Mouse (Mus musculus) telencephalon, adult 2 months (tissue): ENCODE data around the gene Gm17455.

Experiments used
- DNase-seq: peaks from one replicate; pipeline ENCODE4 v3.0.0-alpha.2; 2011; ENCODE audit warnings: low read depth, low spot score

The Gm17455 gene

DNA sequence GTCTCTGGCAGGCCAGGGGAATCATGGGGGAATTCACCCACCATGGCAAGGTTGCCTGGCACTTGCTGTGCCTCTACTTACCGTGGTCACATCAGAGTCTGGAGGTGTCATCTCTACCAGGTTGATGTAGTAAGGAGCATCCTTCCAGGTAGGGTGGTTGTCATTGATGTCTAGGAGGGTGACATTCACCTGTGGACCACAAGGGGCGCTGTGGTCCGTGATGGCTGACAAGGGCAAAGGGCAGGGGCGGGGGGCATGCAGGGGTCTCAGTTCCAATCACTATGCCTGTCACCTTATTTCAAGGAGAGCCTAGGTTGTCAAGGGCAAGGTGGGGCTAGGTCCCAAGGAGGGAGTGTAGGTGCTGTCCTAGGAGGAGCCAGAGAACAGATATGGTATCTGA lies 20.1 kb downstream of the Gm17455 start:
- DNase-seq, result no peak

DNA sequence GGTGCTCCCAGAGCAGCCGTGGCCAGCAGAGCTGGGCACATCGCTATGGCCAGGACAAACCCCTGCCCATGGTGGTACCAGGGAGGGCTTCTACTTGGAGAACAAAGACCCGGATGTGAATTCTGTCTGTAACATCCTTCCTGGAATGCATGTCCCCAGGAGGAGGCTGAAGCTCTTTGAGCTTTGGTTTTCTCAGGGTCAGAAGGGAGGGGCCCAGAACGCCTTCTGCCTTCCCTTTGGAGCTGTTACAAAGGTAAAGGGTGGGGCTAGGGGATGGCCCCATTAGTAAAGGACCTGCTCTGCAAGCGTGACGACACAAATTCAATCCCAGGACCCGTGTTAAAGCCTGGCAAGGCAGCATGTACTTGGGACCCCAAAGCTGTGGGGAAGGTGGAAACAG lies 23.2 kb downstream of the Gm17455 start:
- DNase-seq, result no peak

DNA sequence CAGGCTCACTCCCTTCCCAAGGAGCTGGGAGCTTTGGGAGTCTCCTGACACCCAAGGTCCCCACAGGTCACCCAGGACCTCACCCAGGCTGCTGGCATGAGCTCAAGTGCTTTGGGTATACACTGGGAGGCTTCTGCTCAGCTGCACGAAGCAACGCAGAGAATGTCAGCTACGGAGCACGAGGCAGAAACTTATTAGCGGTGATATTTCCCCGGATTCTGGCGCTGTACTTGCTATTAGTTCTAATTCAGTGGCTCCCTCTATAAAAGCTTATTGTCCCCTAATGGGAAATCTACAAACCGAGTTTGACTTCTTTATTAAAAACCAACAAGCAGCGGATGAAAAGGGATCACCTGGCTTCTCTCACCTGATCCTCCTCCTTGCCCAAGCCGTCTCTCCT lies 30.5 kb downstream of the Gm17455 start:
- no peak for DNase-seq

DNA sequence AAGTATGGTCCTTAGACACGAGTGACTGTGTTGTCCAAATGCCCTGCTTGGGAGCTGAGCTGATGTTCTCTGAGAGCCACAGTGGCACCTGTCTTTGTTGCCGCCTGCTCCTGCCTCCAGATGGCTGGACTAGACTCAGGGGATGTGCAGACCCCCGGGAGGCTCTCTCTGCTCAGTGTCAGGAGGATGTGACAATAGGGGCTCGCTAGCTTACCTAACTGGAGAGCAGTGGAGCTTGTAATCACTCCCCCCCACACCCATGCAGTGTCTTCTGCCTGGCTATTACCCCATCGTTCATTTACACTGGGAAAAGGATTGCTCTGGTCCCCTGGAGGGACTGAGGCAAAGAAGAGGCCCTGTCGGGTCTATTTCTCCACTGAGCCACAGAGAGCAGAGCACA lies 31.1 kb downstream of the Gm17455 start:
- no peak for DNase-seq

DNA sequence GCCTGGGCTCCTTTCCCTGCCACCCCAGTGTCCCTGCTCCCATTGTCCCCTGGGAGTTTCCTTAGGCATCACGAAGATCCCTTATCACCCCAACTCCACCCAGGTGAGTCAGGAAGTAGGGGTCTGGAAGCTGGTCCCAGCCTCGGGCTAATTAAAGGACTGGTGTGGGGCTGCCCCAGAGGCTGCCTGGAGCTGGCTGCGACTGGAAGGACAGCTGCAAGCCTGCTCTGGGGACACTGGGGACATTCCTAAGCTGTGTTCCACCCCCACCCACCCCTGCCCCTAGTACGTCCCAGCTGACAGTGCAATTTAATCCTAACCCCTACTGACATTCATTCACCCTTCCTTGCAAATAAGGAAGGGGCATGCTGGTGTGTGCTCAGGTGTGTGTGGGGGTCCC lies 33.2 kb downstream of the Gm17455 start:
- no peak for DNase-seq

DNA sequence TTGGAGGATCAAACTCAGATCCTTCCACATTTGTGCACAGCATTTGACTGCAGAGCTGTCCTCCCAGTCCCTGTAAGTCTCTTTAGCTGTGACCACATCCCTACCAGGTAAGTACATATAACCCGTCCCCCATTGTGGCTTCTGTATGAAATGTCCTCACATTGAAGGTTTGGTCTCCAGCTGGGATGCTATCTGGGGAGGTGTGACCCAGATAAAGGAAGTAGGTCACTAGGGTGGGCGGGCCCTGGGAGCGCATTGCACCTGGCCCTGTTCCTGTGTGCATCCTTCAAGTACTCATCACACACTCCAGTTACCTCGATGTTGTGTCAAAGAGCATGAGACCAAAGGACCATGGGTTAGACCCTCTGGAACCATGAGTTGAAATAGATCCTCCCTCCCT lies 42.8 kb downstream of the Gm17455 start:
- DNase-seq, result no peak

DNA sequence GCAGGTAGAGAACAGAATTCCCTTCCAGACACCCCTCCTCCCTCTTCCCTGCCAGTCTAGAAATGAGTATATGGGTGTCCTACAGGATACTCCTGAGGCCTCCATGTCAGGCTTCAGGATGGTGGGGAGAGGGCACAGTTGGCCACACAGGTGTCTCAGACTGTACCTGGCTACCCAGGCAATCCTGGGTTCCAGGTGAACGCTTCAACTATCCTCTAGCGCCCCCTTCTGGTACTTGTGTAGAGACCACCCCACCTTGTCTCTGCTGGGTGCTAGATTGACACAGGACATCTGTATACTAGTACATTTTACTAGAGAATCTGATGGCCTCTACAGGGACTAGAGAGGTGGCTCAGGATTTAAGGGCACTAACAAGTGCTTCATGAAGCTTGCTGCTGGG lies 43.6 kb downstream of the Gm17455 start:
- DNase-seq, result no peak

DNA sequence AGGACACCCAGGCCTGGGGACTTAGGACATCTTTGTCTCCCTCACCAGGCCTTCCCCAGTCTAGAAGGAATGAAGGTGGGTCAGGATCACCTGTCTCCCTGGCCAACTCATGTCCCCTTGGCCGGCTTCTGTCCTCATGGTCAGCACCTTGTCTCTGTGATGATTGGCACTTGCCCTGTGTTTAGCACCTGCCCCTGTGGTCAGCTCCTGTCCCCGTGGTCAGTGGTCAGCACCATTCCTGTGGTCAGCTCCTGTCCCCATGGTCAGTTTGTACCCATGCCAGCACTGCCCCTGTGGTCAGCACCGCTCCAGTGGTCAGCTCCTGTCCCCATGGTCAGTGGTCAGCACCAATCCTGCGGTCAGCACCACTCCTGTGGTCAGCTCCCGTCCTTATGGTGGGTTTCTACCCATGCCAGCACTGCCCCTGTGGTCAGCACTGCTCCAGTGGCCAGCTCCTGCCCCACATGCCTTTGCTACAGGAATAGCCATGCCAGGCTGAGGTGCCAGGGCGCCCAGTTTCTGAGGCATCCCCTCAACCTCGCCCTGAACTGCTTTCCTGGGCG lies 45.6 kb downstream of the Gm17455 start:
- DNase-seq, result no peak

DNA sequence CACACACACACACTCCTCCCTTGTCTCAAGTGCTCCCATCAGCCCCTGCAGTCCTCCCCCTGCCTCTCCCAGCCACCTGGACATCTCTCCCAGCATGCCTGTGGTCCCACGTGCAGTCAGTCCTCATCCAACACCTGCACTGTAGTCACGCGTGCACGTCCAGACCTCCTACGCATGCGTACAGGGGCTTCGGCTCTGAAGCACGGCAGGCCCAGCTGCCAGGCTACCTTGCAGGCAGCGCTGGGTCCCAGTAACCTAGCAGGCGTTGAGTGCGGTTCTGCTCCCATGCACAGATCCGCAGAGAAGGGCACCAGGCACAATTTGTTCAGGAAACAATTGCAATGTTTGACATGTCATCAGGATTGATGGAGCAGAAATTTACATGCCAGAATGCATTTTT lies 47.7 kb downstream of the Gm17455 start:
- no peak for DNase-seq
